Mouse (Mus musculus): ENCODE data around the gene Rab3a. TPM values are rescaled to one million over a fixed set of nuclear protein-coding genes. Genes with fewer than 3 reads are reported as not detected.
A peak's percentile ranks its signal among the peaks of the same experiment; 100 is the strongest.

Rab3a gene
- polyA plus RNA-seq, 1 experiment, result 26.3 TPM

GRCm38 (mm10) chr8:70758616-70759561, 4.4 kb downstream of the Rab3a start:
- peaks cover 29% of the 10 kb centered on the region for H3K4me1 ChIP-seq (ENCODE audit: control insufficient read depth, insufficient read depth, insufficient read length, low read length)
- WGBS, result 59% methylated on average over 19 of the region's 19 CpGs
- TF ChIP-seq CTCF (IDR thresholded peaks at IDR 0.05; ENCODE audit: extremely low read depth, insufficient read length, insufficient replicate concordance, low read depth, low read length) (no peak), POLR2A (IDR thresholded peaks at IDR 0.05; ENCODE audit: low read depth, low read length) (no peak)
- H3K36me3 ChIP-seq (ENCODE audit: control insufficient read depth, insufficient read depth, low read length), result peaks cover 29% of the 10 kb centered on the region
- no peak overlapping the region for H3K4me3 ChIP-seq (ENCODE audit: low read depth, low read length)
- H3K27me3 ChIP-seq (ENCODE audit: control insufficient read depth, insufficient read depth, low read length), result no peaks in the 10 kb centered on the region
- H3K27ac ChIP-seq (ENCODE audit: insufficient read depth, low read depth, low read length), result no peak overlapping the region

DNA sequence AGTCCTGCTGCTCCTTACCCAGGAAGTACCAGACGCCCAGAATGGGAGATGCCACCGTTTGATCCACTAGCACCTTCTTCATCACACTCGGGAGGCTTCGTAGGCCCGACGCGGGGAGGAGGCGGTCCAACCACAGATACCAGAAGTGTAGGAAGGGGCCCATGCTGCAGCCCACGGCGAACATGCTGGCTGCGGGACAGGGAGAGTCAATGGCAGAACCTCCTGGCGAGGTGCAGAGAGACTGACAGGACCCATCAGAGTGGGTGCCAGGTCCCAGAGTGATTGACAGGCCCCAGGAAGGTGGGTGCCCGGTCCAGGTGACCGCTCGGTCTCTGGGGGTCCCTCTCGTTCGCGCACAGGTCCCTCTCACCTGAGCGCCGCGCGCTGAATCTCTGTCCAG, 5.9 kb downstream of the Rab3a start:
- no peaks in the 10 kb centered on the region for H3K27me3 ChIP-seq (ENCODE audit: control insufficient read depth, insufficient read depth, low read length)
- H3K4me3 ChIP-seq (ENCODE audit: low read depth, low read length), result peak overlapping the region; percentile 84
- H3K36me3 ChIP-seq (ENCODE audit: control insufficient read depth, insufficient read depth, low read length), result peaks cover 29% of the 10 kb centered on the region
- peaks cover 32% of the 10 kb centered on the region for H3K4me1 ChIP-seq (ENCODE audit: control insufficient read depth, insufficient read depth, insufficient read length, low read length)
- TF ChIP-seq CTCF (IDR thresholded peaks at IDR 0.05; ENCODE audit: extremely low read depth, insufficient read length, insufficient replicate concordance, low read depth, low read length) (no peak), POLR2A (IDR thresholded peaks at IDR 0.05; ENCODE audit: low read depth, low read length) (no peak)
- WGBS, result under 1% methylated on average over 22 of the region's 22 CpGs
- peak overlapping the region; percentile 59 for H3K27ac ChIP-seq (ENCODE audit: insufficient read depth, low read depth, low read length)

DNA sequence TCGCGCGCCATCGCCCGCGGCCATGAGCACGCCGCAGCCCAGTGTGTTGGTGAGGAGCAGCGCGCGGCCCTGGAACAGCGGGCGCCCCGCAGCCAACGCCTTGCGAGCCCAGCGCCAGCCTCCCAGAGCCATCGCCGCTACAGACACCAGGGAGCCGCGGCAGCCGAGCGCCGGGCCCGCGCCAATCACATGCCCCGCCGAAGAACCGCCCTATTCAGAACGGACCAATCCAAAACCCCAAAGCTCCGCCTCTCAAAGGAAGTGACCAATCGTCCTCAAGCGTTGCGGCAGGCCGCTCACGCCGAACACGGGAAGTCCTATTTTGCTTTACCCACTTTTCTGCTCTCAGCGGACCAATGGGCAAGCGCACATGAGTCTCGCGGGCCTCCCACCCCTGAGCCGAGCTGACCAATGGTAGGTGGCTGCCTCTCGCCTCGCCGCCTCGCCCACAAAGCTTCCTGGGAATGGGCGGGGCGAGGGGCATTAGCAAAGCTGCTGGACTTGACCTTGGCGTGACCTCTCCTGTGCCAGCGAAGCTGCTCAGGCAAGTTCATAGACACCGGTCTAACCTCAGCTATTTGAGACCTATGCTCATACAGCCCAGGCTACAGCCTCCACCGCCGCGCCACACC, 6.4 kb downstream of the Rab3a start, which contains the start of gene Mpv17l2:
Gene Mpv17l2 (minus strand): TSS at position 172 of the 632 bp plus-strand sequence.
- under 1% methylated on average over 55 of the region's 55 CpGs for WGBS
- peak; percentile 85 for TF ChIP-seq POLR2A (IDR thresholded peaks at IDR 0.05; ENCODE audit: low read depth, low read length)
- TF ChIP-seq CTCF (IDR thresholded peaks at IDR 0.05; ENCODE audit: extremely low read depth, insufficient read length, insufficient replicate concordance, low read depth, low read length), result no peak
- H3K4me3 ChIP-seq (ENCODE audit: low read depth, low read length), result peak within 1 kb of the TSS; percentile 84
- peak within 1 kb of the TSS; percentile 70 for H3K27ac ChIP-seq (ENCODE audit: insufficient read depth, low read depth, low read length)
- H3K27me3 ChIP-seq (ENCODE audit: control insufficient read depth, insufficient read depth, low read length), result no peaks in the 10 kb centered on the region
- peaks cover 29% of the 10 kb centered on the region for H3K36me3 ChIP-seq (ENCODE audit: control insufficient read depth, insufficient read depth, low read length)
- peaks cover 31% of the 10 kb centered on the region for H3K4me1 ChIP-seq (ENCODE audit: control insufficient read depth, insufficient read depth, insufficient read length, low read length)

DNA sequence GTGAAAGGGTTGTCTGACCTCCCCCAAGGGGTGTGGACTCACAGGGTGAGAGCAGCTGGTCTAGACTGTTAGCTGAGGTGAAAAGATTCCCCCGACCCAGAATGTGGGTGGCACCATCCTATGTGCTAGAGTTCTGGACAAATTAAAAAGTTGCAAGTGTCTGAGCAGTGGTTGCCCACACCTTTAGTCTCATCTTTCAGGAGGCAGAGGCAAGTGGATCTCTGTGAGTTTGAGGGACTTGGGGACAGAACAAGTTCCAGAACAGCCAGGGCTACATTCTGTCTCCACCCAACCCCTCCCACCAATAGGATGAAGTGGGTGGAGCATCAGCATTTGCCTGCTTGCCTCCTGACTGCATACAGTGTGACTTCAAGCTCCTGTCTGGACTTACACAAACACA, 7.6 kb downstream of the Rab3a start:
- H3K4me3 ChIP-seq (ENCODE audit: low read depth, low read length), result no peak overlapping the region
- WGBS, result 24% methylated on average over 1 of the region's 1 CpGs
- TF ChIP-seq CTCF (IDR thresholded peaks at IDR 0.05; ENCODE audit: extremely low read depth, insufficient read length, insufficient replicate concordance, low read depth, low read length) (no peak), POLR2A (IDR thresholded peaks at IDR 0.05; ENCODE audit: low read depth, low read length) (no peak)
- H3K4me1 ChIP-seq (ENCODE audit: control insufficient read depth, insufficient read depth, insufficient read length, low read length), result peaks cover 37% of the 10 kb centered on the region
- H3K27me3 ChIP-seq (ENCODE audit: control insufficient read depth, insufficient read depth, low read length), result no peaks in the 10 kb centered on the region
- peaks cover 22% of the 10 kb centered on the region for H3K36me3 ChIP-seq (ENCODE audit: control insufficient read depth, insufficient read depth, low read length)
- H3K27ac ChIP-seq (ENCODE audit: insufficient read depth, low read depth, low read length), result peak overlapping the region; percentile 36

DNA sequence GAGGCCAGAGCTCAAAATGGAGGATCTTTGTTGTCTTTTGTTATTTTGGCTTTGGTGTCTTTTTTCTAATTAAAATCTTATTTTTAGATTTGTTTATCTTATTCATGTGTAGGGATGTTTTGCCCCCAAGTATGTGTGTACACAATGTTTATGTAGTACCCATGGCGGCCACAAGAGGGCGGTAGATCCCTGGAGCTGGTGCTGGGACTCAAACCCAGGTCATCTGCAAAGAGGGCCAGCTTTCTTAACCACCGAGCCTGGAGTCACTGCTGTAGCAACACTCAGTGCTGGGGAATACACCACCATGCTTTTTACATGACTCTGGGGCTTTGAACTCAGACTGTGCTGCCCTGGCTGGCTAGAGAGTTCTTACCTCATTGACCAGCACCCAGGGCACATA, 8.9 kb downstream of the Rab3a start:
- H3K4me1 ChIP-seq (ENCODE audit: control insufficient read depth, insufficient read depth, insufficient read length, low read length), result peaks cover 37% of the 10 kb centered on the region
- no peaks in the 10 kb centered on the region for H3K27me3 ChIP-seq (ENCODE audit: control insufficient read depth, insufficient read depth, low read length)
- TF ChIP-seq POLR2A (IDR thresholded peaks at IDR 0.05; ENCODE audit: low read depth, low read length) (no peak), CTCF (IDR thresholded peaks at IDR 0.05; ENCODE audit: extremely low read depth, insufficient read length, insufficient replicate concordance, low read depth, low read length) (peak; percentile 95)
- H3K4me3 ChIP-seq (ENCODE audit: low read depth, low read length), result peak overlapping the region; percentile 7
- 3% methylated on average over 3 of the region's 3 CpGs for WGBS
- peak overlapping the region; percentile 89 for H3K27ac ChIP-seq (ENCODE audit: insufficient read depth, low read depth, low read length)
- peaks cover 12% of the 10 kb centered on the region for H3K36me3 ChIP-seq (ENCODE audit: control insufficient read depth, insufficient read depth, low read length)

DNA sequence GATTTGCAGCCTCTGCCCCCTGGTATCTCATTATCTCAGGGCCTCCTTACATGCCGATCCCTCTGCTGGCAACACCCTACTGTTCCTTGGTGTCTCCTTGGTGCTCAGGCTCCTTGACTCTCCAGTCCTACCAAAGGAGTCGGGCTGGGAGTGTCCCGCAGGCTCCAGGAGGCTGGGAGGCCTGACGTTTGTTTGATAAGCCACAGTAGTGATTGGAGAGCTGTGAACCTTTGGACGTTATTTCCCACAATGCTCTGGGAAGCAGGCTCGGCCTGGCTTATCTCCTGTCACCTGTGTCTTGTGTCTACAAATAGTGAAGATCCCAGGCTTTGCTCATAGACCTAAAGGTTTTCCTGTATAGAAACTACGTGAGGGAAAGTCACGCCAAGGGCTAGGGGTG, 9.5 kb downstream of the Rab3a start:
- H3K27ac ChIP-seq (ENCODE audit: insufficient read depth, low read depth, low read length), result peak overlapping the region; percentile 98
- peaks cover 43% of the 10 kb centered on the region for H3K4me1 ChIP-seq (ENCODE audit: control insufficient read depth, insufficient read depth, insufficient read length, low read length)
- no peaks in the 10 kb centered on the region for H3K27me3 ChIP-seq (ENCODE audit: control insufficient read depth, insufficient read depth, low read length)
- 29% methylated on average over 8 of the region's 8 CpGs for WGBS
- H3K4me3 ChIP-seq (ENCODE audit: low read depth, low read length), result peak overlapping the region; percentile 78
- TF ChIP-seq CTCF (IDR thresholded peaks at IDR 0.05; ENCODE audit: extremely low read depth, insufficient read length, insufficient replicate concordance, low read depth, low read length), result no peak
- peak; percentile 48; the same call in 1 of the 2 replicates for TF ChIP-seq POLR2A (IDR thresholded peaks at IDR 0.05; ENCODE audit: low read depth, low read length)
- H3K36me3 ChIP-seq (ENCODE audit: control insufficient read depth, insufficient read depth, low read length), result peaks cover 14% of the 10 kb centered on the region

- Histone ChIP-seq H3K36me3 (ENCODE audit: control insufficient read depth, insufficient read depth, low read length) (peaks cover 17% of the 10 kb centered on the region), H3K4me1 (ENCODE audit: control insufficient read depth, insufficient read depth, insufficient read length, low read length) (peaks cover 44% of the 10 kb centered on the region), H3K27me3 (ENCODE audit: control insufficient read depth, insufficient read depth, low read length) (no peaks in the 10 kb centered on the region), H3K4me3 (ENCODE audit: low read depth, low read length) (peak overlapping the region; percentile 78), H3K27ac (ENCODE audit: insufficient read depth, low read depth, low read length) (peak overlapping the region; percentile 98)
- 29% methylated on average over 13 of the region's 13 CpGs for WGBS
- TF ChIP-seq CTCF (IDR thresholded peaks at IDR 0.05; ENCODE audit: extremely low read depth, insufficient read length, insufficient replicate concordance, low read depth, low read length) (0 out of 2 replicates have a peak, but pooled peaks have one; percentile 5), POLR2A (IDR thresholded peaks at IDR 0.05; ENCODE audit: low read depth, low read length) (no peak; the same call in 1 of the 2 replicates)
These were observed 10.2 kb downstream of the Rab3a start for GRCm38 (mm10) chr8:70764676-70765075.
